Mouse (Mus musculus) MEL (cell line): ENCODE measurements around the gene Gusb. TPM values are rescaled to one million over a fixed set of nuclear protein-coding genes. Genes with fewer than 3 reads are reported as not detected.

Source experiments
- DNase-seq: peaks from one replicate; pipeline ENCODE4 v3.0.0; 2011; ENCODE audit warnings: low read depth, low spot score
- H3K27ac ChIP-seq: 2 replicates; pipeline ENCODE4 v1.5.1; 2012; ENCODE audit warnings: low read depth, mild to moderate bottlenecking, control low read depth, low read length, moderate library complexity; ENCODE audit not compliant: control insufficient read depth
- H3K27me3 ChIP-seq, 2 experiments: fragments of 150-350 bp in 1 of 2; sonication (generic) in 1 of 2; 2 replicates each; pipeline ENCODE4 v1.6.1; 2012; ENCODE audit warnings: low read length in 2 of 2, mild to moderate bottlenecking in 2 of 2, improper control_type of control experiment in 1 of 2, moderate library complexity in 1 of 2; ENCODE audit not compliant: insufficient read depth in 2 of 2, control insufficient read depth in 1 of 2
- H3K36me3 ChIP-seq, 2 experiments: 2 replicates each; pipeline ENCODE4 v1.6.1; 2012 to 2014; ENCODE audit warnings: low read length in 2 of 2, improper control_type of control experiment in 1 of 2, inconsistent platforms in 1 of 2, mild to moderate bottlenecking in 1 of 2; ENCODE audit not compliant: insufficient read depth in 2 of 2, control insufficient read depth in 1 of 2
- H3K4me1 ChIP-seq, 2 experiments: fragments of 150-350 bp in 1 of 2; sonication (generic) in 1 of 2; 2 replicates each; pipeline ENCODE4 v1.6.1; 2012; ENCODE audit warnings: low read length in 2 of 2, improper control_type of control experiment in 1 of 2, mild to moderate bottlenecking in 1 of 2; ENCODE audit not compliant: insufficient read depth in 2 of 2, control insufficient read depth in 1 of 2
- H3K4me3 ChIP-seq, 2 experiments: fragments of 150-350 bp in 1 of 2; sonication (generic) in 1 of 2; 2 replicates each; pipeline ENCODE4 v1.5.1; 2012; ENCODE audit warnings: low read depth in 2 of 2, low read length in 2 of 2, mild to moderate bottlenecking in 2 of 2, moderate library complexity in 2 of 2, control low read depth in 1 of 2, improper control_type of control experiment in 1 of 2; ENCODE audit not compliant: control insufficient read depth in 1 of 2, insufficient read depth in 1 of 2
- H3K79me2 ChIP-seq: 2 replicates; pipeline ENCODE4 v1.6.1; 2012; ENCODE audit warnings: mild to moderate bottlenecking, low read length, moderate library complexity; ENCODE audit not compliant: control insufficient read depth, poor library complexity, insufficient read depth
- H3K9ac ChIP-seq: 2 replicates; pipeline ENCODE4 v1.6.1; 2012; ENCODE audit warnings: low read depth, mild to moderate bottlenecking, control low read depth, low read length, moderate library complexity; ENCODE audit not compliant: control insufficient read depth, poor library complexity, severe bottlenecking
- H3K9me3 ChIP-seq: fragments of 150-350 bp; sonication (generic); replicated peaks from 2 replicates; pipeline ENCODE4 v1.6.1; 2012; ENCODE audit warnings: mild to moderate bottlenecking, low read length, improper control_type of control experiment, moderate library complexity; ENCODE audit not compliant: insufficient read depth
- CHD1 ChIP-seq: IDR thresholded peaks from 2 replicates; pipeline ENCODE4 v1.6.1; 2012; ENCODE audit warnings: low read depth, mild to moderate bottlenecking, inconsistent platforms, low read length, improper control_type of control experiment
- CHD2 ChIP-seq: IDR thresholded peaks from 2 replicates; pipeline ENCODE4 v1.6.1; 2011; ENCODE audit warnings: low read length, improper control_type of control experiment
- CTCF ChIP-seq, 3 experiments: IDR thresholded peaks in 2 of 3; conservative IDR thresholded peaks in 1 of 3; 2 replicates each; pipeline ENCODE4 v1.5.1; 2011 to 2012; ENCODE audit warnings: low read length in 3 of 3, low read depth in 2 of 3, mild to moderate bottlenecking in 2 of 3, improper control_type of control experiment in 1 of 3, inconsistent platforms in 1 of 3, mixed read lengths in 1 of 3, moderate library complexity in 1 of 3; ENCODE audit not compliant: control insufficient read depth in 1 of 3, insufficient read depth in 1 of 3, poor library complexity in 1 of 3, severe bottlenecking in 1 of 3
- E2F4 ChIP-seq: IDR thresholded peaks from 2 replicates; pipeline ENCODE4 v1.6.1; 2011; ENCODE audit warnings: low read depth, low read length, improper control_type of control experiment, borderline replicate concordance
- ELF1 ChIP-seq: IDR thresholded peaks from 2 replicates; pipeline ENCODE4 v1.6.1; 2014; ENCODE audit warnings: low read depth, mild to moderate bottlenecking, inconsistent platforms, low read length, improper control_type of control experiment, moderate library complexity
- EP300 ChIP-seq, 2 experiments: IDR thresholded peaks; 2 replicates each; pipeline ENCODE4 v1.6.1; 2011; ENCODE audit warnings: improper control_type of control experiment in 2 of 2, low read length in 2 of 2, low read depth in 1 of 2, mild to moderate bottlenecking in 1 of 2
- ETS1 ChIP-seq: IDR thresholded peaks from 2 replicates; pipeline ENCODE4 v1.6.1; 2012; ENCODE audit warnings: low read depth, mild to moderate bottlenecking, inconsistent platforms, low read length, improper control_type of control experiment, moderate library complexity
- GABPA ChIP-seq: IDR thresholded peaks from 2 replicates; pipeline ENCODE4 v1.6.1; 2012; ENCODE audit warnings: low read depth, mild to moderate bottlenecking, inconsistent platforms, low read length, improper control_type of control experiment, moderate library complexity
- GATA1 ChIP-seq: IDR thresholded peaks from 2 replicates; pipeline ENCODE4 v1.6.1; 2011; ENCODE audit warnings: low read depth, low read length, improper control_type of control experiment
- MAFK ChIP-seq: IDR thresholded peaks from 2 replicates; pipeline ENCODE4 v1.6.1; 2011; ENCODE audit warnings: low read depth, mild to moderate bottlenecking, low read length, improper control_type of control experiment, borderline replicate concordance
- MAZ ChIP-seq: IDR thresholded peaks from 2 replicates; pipeline ENCODE4 v1.6.1; 2012; ENCODE audit warnings: low read depth, mild to moderate bottlenecking, inconsistent platforms, low read length, improper control_type of control experiment
- MEF2A ChIP-seq: IDR thresholded peaks from 2 replicates; pipeline ENCODE4 v1.6.1; 2014; ENCODE audit warnings: low read depth, mild to moderate bottlenecking, inconsistent platforms, low read length, improper control_type of control experiment; ENCODE audit not compliant: poor library complexity, insufficient replicate concordance, severe bottlenecking; ENCODE audit errors: extremely low read depth
- MXI1 ChIP-seq: IDR thresholded peaks from 2 replicates; pipeline ENCODE4 v1.6.1; 2011; ENCODE audit warnings: mild to moderate bottlenecking, low read depth, low read length, improper control_type of control experiment
- MYC ChIP-seq: IDR thresholded peaks from 2 replicates; pipeline ENCODE4 v1.6.1; 2011; ENCODE audit warnings: low read depth, mild to moderate bottlenecking, low read length, improper control_type of control experiment, moderate library complexity
- RAD21 ChIP-seq: IDR thresholded peaks from 2 replicates; pipeline ENCODE4 v1.6.1; 2011; ENCODE audit warnings: mild to moderate bottlenecking, low read depth, low read length, improper control_type of control experiment
- RCOR1 ChIP-seq: IDR thresholded peaks from 2 replicates; pipeline ENCODE4 v1.6.1; 2012; ENCODE audit warnings: low read depth, mild to moderate bottlenecking, inconsistent platforms, low read length, improper control_type of control experiment
- SIN3A ChIP-seq: IDR thresholded peaks from 2 replicates; pipeline ENCODE4 v1.6.1; 2012; ENCODE audit warnings: low read length, improper control_type of control experiment, inconsistent platforms
- SMC3 ChIP-seq: IDR thresholded peaks from 2 replicates; pipeline ENCODE4 v1.6.1; 2011; ENCODE audit warnings: low read depth, low read length, improper control_type of control experiment
- TAL1 ChIP-seq: IDR thresholded peaks from 2 replicates; pipeline ENCODE4 v1.6.1; 2012; ENCODE audit warnings: mild to moderate bottlenecking, inconsistent platforms, low read length, moderate library complexity, mixed read lengths
- UBTF ChIP-seq: IDR thresholded peaks from 2 replicates; pipeline ENCODE4 v1.6.1; 2012; ENCODE audit warnings: low read depth, mild to moderate bottlenecking, inconsistent platforms, low read length, improper control_type of control experiment, moderate library complexity, borderline replicate concordance; ENCODE audit not compliant: insufficient read depth
- ZC3H11A ChIP-seq: IDR thresholded peaks from 2 replicates; pipeline ENCODE4 v1.6.1; 2012; ENCODE audit warnings: low read depth, mild to moderate bottlenecking, inconsistent platforms, low read length, improper control_type of control experiment
- ZKSCAN1 ChIP-seq: IDR thresholded peaks from 2 replicates; pipeline ENCODE4 v1.6.1; 2012; ENCODE audit warnings: low read depth, mild to moderate bottlenecking, inconsistent platforms, low read length, improper control_type of control experiment, moderate library complexity
- ZNF384 ChIP-seq: IDR thresholded peaks from 2 replicates; pipeline ENCODE4 v1.6.1; 2012; ENCODE audit warnings: low read depth, mild to moderate bottlenecking, inconsistent platforms, low read length, improper control_type of control experiment
- polyA plus RNA-seq, 2 experiments: library from polyadenylated mRNA; stranded (reverse) in 1 of 2; unstranded in 1 of 2; fragments of >175 nt in 1 of 2; fragments of >200 nt in 1 of 2; gene quantifications; 2 replicates each; pipeline versions ENCODE4 v1.2.1 to v1.2.4; 2012; ENCODE audit warnings: low replicate concordance in 2 of 2, low read depth in 1 of 2; ENCODE audit not compliant: insufficient read length in 2 of 2, insufficient read depth in 1 of 2, missing spikeins in 1 of 2
- total RNA-seq: library from RNA; depleted of rRNA; stranded (reverse); fragments of 300-350 nt; gene quantifications from 2 replicates; pipeline ENCODE4 v1.2.3, GENCODE M21; 2012

The Gusb gene
- total and polyA plus RNA-seq, 3 experiments, result 44.4 to 107 (median 54.2) TPM

GRCm38 (mm10) chr5:130043741-130044140, 40.9 kb upstream of the Gusb start:
- Histone ChIP-seq H3K27ac (no peak overlapping the region), H3K36me3 (peaks cover 0 to 37% of the 10 kb centered on the region in 2 experiments; a peak in 2 of 4 replicates), H3K79me2 (no peaks in the 10 kb centered on the region), H3K4me3 (no peak overlapping the region), H3K9me3 (no peaks in the 10 kb centered on the region), H3K27me3 (no peaks in the 10 kb centered on the region), H3K9ac (no peak overlapping the region), H3K4me1 (no peaks in the 10 kb centered on the region)
- TF ChIP-seq ETS1, result no peak
- no peak for TF ChIP-seq RAD21
- no peak for TF ChIP-seq E2F4
- TF ChIP-seq MXI1, result no peak
- TF ChIP-seq CHD1, result no peak
- TF ChIP-seq SIN3A, result no peak
- no peak for TF ChIP-seq CHD2
- TF ChIP-seq ZKSCAN1, result no peak
- no peak for TF ChIP-seq SMC3
- no peak for TF ChIP-seq GATA1
- TF ChIP-seq RCOR1, result no peak
- no peak for TF ChIP-seq UBTF
- no peak for TF ChIP-seq EP300 (IDR thresholded peaks at IDR 0.05; ENCODE audit: low read depth in 1 of 2, low read length in 2 of 2)
- no peak for TF ChIP-seq CTCF (IDR thresholded peaks at IDR 0.05 in 2 of 3, conservative IDR thresholded peaks at IDR 0.05 in 1 of 3; ENCODE audit: control insufficient read depth in 1 of 3, insufficient read depth in 1 of 3, low read depth in 2 of 3, low read length in 3 of 3, poor library complexity in 1 of 3, severe bottlenecking in 1 of 3)
- TF ChIP-seq TAL1, result no peak
- TF ChIP-seq MYC, result no peak
- TF ChIP-seq ZNF384, result no peak
- no peak for TF ChIP-seq ELF1
- no peak for DNase-seq

GRCm38 (mm10) chr5:130041262-130041661, 38.4 kb upstream of the Gusb start:
- TF ChIP-seq CHD1 (no peak), MAZ (no peak), ELF1 (no peak), EP300 (IDR thresholded peaks at IDR 0.05; ENCODE audit: low read depth in 1 of 2, low read length in 2 of 2) (no peak), GABPA (no peak), ZC3H11A (no peak), MEF2A (no peak), MAFK (peak; percentile 98)

More at GRCm38 (mm10) chr5:130041262-130041661, 38.4 kb upstream of the Gusb start:
- Histone ChIP-seq H3K79me2 (no peaks in the 10 kb centered on the region), H3K27me3 (no peaks in the 10 kb centered on the region), H3K4me3 (no peak overlapping the region), H3K27ac (no peak overlapping the region), H3K4me1 (no peaks in the 10 kb centered on the region), H3K9ac (no peak overlapping the region), H3K9me3 (no peaks in the 10 kb centered on the region), H3K36me3 (peaks cover 0 to 26% of the 10 kb centered on the region in 2 experiments; a peak in 2 of 4 replicates)
- DNase-seq, result no peak
